Mouse (Mus musculus): ENCODE results near the gene Gas8. TPM values are rescaled to one million over a fixed set of nuclear protein-coding genes. Genes with fewer than 3 reads are reported as not detected.
A peak's percentile ranks its signal among the peaks of the same experiment; 100 is the strongest.
"Not testable (repeated sequence)": the region's sequence is repeated elsewhere in the genome, so short reads cannot be mapped to it uniquely, and the experiment has no call there.

The Gas8 gene
- polyA plus RNA-seq (2012; fragmentation: generic; extraction: Trizol): 25.6 TPM

DNA sequence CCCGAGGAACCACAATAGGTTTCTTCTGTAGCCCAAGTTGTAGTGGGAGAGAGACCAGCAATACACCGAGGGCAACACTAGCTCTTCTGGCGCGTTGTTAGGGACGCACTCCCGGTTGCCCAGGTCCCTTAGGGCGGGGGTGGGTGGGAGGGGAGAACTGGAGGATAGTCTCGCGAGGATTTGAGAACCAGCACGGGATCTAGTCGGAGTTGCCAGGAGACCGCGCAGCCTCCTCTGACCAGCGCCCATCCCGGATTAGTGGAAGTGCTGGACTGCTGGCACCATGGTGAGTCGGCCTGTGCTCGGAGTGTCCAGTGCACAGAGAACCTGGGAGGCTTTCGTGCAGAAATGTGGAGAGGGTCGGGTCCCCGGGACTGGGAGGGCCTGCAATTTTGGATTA, at the start of gene Gas8:
Gas8 (plus strand) TSS at position 168 of the 400 bp plus-strand sequence.
- peak within 1 kb of the TSS; percentile 80 for H3K4me2 ChIP-seq (ENCODE audit: low read depth)
- peak within 1 kb of the TSS; percentile 63 for H3K4me3 ChIP-seq
- H3K36me3 ChIP-seq (ENCODE audit: control insufficient read depth, insufficient read depth): peaks cover 10% of the 10 kb centered on the region
- peak within 1 kb of the TSS; percentile 10 for H3ac ChIP-seq (ENCODE audit: control insufficient read depth, insufficient read length)
- no peaks in the 10 kb centered on the region for H3K27me3 ChIP-seq (ENCODE audit: control insufficient read depth, insufficient read depth, insufficient read length)
- peaks cover 11% of the 10 kb centered on the region for H3K79me2 ChIP-seq (ENCODE audit: control insufficient read depth, insufficient read depth)
- no peak for TF ChIP-seq REST (IDR thresholded peaks at IDR 0.05; ENCODE audit: insufficient read depth, insufficient read length)
- peak; percentile 76 for TF ChIP-seq POLR2AphosphoS2 (IDR thresholded peaks at IDR 0.05; ENCODE audit: insufficient read length, low read depth)
- no peak for TF ChIP-seq MAX (IDR thresholded peaks at IDR 0.05; ENCODE audit: low read depth)
- TF ChIP-seq POLR2A (IDR thresholded peaks at IDR 0.05; ENCODE audit: insufficient read length, low read depth): peak; percentile 87

DNA sequence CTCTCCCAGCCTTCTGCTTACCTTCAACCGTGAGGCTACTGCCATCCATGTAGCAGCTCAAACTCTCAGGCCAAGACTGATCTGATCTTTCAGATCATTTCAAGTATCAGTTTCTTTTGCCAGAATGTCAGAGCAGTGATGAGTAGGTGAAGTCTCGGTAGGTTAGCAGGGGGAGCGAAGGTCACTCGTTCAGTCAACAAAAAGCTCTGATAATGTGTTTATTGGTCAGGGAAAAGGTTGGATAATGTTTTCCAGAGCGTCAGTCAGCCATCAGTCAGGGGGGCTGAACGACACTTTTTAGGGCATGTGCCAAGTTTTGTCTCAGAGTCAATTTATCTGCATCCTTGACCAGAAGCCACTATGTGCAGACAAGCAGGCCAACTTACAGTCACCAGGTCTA, 45.6 kb upstream of the Gas8 start:
- H3ac ChIP-seq (ENCODE audit: control insufficient read depth, insufficient read length); H3K79me2 ChIP-seq (ENCODE audit: control insufficient read depth, insufficient read depth); H3K27me3 ChIP-seq (ENCODE audit: control insufficient read depth, insufficient read depth, insufficient read length); H3K36me3 ChIP-seq (ENCODE audit: control insufficient read depth, insufficient read depth); H3K4me2 ChIP-seq (ENCODE audit: low read depth); H3K4me3 ChIP-seq: not testable (repeated sequence)

DNA sequence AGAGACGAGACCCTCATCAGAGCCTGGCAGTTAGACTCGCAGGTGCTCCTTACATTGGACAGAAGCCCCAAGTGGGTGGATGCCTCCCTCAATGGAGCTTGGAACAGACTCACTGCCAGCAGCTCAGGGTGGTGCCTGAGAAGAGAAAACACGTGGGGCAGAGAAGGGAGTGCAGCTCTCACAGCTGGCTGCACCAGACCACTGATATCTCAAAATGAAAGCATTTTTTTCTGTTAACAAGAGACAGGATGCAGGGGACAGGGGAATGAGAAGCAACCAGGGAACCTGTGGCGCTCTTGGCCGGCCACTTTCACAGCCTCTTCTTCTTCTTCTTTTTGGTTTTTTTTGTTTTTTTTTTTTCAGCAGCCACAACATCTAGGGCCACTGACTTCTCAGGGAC, 44.1 kb upstream of the Gas8 start:
- not testable (repeated sequence) for H3K4me2 ChIP-seq (ENCODE audit: low read depth); H3K4me3 ChIP-seq; H3K36me3 ChIP-seq (ENCODE audit: control insufficient read depth, insufficient read depth); H3K27me3 ChIP-seq (ENCODE audit: control insufficient read depth, insufficient read depth, insufficient read length); H3ac ChIP-seq (ENCODE audit: control insufficient read depth, insufficient read length)
- peaks cover 15% of the 10 kb centered on the region for H3K79me2 ChIP-seq (ENCODE audit: control insufficient read depth, insufficient read depth)

DNA sequence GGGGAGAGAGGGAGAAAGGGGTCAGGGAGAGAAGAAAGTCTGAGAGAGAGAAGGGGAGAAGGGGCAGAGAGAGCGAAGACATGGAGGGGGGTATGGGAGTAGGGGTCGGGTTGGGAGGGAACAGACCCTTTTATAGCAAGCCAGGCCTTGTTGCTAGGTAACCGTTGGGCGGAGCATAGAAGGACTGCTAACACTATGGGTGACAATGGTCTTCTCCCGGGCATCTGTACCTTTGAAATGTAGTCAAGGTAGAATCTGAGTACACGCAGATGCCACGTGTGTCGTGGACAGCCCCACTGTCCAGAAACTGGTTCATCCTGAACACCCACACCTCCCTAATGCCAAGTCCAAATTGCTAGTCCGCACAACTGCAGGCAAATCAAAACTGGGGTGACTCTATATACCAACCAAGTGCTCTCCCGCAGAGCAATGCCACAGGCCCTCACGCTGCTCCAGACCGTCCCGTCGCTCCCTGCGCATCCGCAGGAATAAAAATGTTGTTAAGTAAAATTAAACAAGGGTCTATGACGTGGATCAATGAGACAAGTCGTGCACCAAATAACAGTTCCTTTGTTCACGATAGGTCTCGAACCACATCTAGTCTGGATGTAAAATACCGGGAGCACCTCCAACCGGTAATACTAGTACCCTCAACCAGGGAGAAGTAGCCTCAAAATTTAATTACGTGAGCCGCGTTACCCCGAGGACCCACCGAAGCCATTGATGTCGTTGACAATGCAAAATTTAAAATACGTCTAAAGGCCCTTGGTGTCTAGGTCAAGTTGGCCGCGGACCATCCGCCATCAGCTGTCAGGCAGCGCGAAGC, 41.5 kb upstream of the Gas8 start:
- no peaks in the 10 kb centered on the region for H3K27me3 ChIP-seq (ENCODE audit: control insufficient read depth, insufficient read depth, insufficient read length)
- peak overlapping the region; percentile 55 for H3K4me3 ChIP-seq
- TF ChIP-seq E2F4 (IDR thresholded peaks at IDR 0.05; ENCODE audit: insufficient read depth) (no peak), MYOG (IDR thresholded peaks at IDR 0.05; ENCODE audit: control insufficient read depth in 1 of 3, insufficient read depth in 1 of 3, insufficient read length in 2 of 3, low read depth in 2 of 3) (no peak), MAX (IDR thresholded peaks at IDR 0.05; ENCODE audit: low read depth) (no peak), POLR2AphosphoS2 (IDR thresholded peaks at IDR 0.05; ENCODE audit: insufficient read length, low read depth) (no peak), SRF (IDR thresholded peaks at IDR 0.05; ENCODE audit: control insufficient read depth, insufficient read length, low read depth) (no peak), REST (IDR thresholded peaks at IDR 0.05; ENCODE audit: insufficient read depth, insufficient read length) (no peak), USF1 (IDR thresholded peaks at IDR 0.05; ENCODE audit: low read depth) (no peak), TCF12 (IDR thresholded peaks at IDR 0.05; ENCODE audit: insufficient read depth, poor library complexity, severe bottlenecking) (no peak), CEBPB (IDR thresholded peaks at IDR 0.05; ENCODE audit: insufficient read depth, poor library complexity, severe bottlenecking) (no peak), TCF3 (IDR thresholded peaks at IDR 0.05; ENCODE audit: insufficient read length, low read depth) (no peak), POLR2A (IDR thresholded peaks at IDR 0.05; ENCODE audit: insufficient read length, low read depth) (no peak), MYOD1 (IDR thresholded peaks at IDR 0.05; ENCODE audit: control insufficient read depth in 1 of 3, insufficient read length in 2 of 3, low read depth in 2 of 3) (no peak)
- peaks cover 23% of the 10 kb centered on the region for H3K79me2 ChIP-seq (ENCODE audit: control insufficient read depth, insufficient read depth)
- peaks cover 13% of the 10 kb centered on the region for H3K36me3 ChIP-seq (ENCODE audit: control insufficient read depth, insufficient read depth)
- peak overlapping the region; percentile 34 for H3ac ChIP-seq (ENCODE audit: control insufficient read depth, insufficient read length)
- peak overlapping the region; percentile 80 for H3K4me2 ChIP-seq (ENCODE audit: low read depth)

DNA sequence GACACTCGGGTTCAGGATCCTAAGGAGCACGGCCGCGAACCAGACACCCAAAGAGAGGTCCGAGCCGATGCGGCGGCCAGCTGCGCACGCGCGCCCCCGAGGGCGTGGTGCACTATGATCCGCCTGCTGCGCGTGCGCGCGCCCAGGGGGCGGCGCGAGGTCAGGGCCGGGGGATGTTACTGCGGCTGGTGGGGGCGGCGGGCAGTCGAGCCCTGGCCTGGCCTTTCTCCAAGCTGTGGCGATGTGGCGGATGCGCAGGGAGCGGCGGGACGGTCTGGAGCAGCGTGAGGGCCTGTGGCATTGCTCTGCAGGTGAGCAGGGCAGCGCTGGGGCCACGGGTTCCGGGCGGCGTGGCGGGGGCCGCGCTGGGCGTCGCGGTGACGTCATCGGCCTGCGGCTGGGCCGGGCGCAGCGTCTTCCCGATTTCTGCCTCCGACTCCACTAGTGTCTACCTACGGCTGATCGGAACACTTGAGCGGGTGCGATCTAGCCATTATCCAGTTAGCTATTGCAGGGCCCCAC, 40.8 kb upstream of the Gas8 start, which contains the start of gene Afg3l1:
Afg3l1 (plus strand) TSS at position 167 of the 522 bp plus-strand sequence.
- Histone ChIP-seq H3K4me2 (ENCODE audit: low read depth) (peak within 1 kb of the TSS; percentile 88), H3K36me3 (ENCODE audit: control insufficient read depth, insufficient read depth) (peaks cover 14% of the 10 kb centered on the region), H3K79me2 (ENCODE audit: control insufficient read depth, insufficient read depth) (peaks cover 23% of the 10 kb centered on the region), H3ac (ENCODE audit: control insufficient read depth, insufficient read length) (peak within 1 kb of the TSS; percentile 34), H3K27me3 (ENCODE audit: control insufficient read depth, insufficient read depth, insufficient read length) (no peaks in the 10 kb centered on the region), H3K4me3 (peak within 1 kb of the TSS; percentile 55)
- TF ChIP-seq MYOD1 (IDR thresholded peaks at IDR 0.05; ENCODE audit: control insufficient read depth in 1 of 3, insufficient read length in 2 of 3, low read depth in 2 of 3) (peak in 1 of 3 experiments; percentile 15), CEBPB (IDR thresholded peaks at IDR 0.05; ENCODE audit: insufficient read depth, poor library complexity, severe bottlenecking) (no peak), SRF (IDR thresholded peaks at IDR 0.05; ENCODE audit: control insufficient read depth, insufficient read length, low read depth) (peak; percentile 23), POLR2A (IDR thresholded peaks at IDR 0.05; ENCODE audit: insufficient read length, low read depth) (peak; percentile 82), TCF3 (IDR thresholded peaks at IDR 0.05; ENCODE audit: insufficient read length, low read depth) (no peak), MAX (IDR thresholded peaks at IDR 0.05; ENCODE audit: low read depth) (no peak), REST (IDR thresholded peaks at IDR 0.05; ENCODE audit: insufficient read depth, insufficient read length) (no peak), USF1 (IDR thresholded peaks at IDR 0.05; ENCODE audit: low read depth) (no peak), E2F4 (IDR thresholded peaks at IDR 0.05; ENCODE audit: insufficient read depth) (no peak), MYOG (IDR thresholded peaks at IDR 0.05; ENCODE audit: control insufficient read depth in 1 of 3, insufficient read depth in 1 of 3, insufficient read length in 2 of 3, low read depth in 2 of 3) (peak in 2 of 3 experiments; percentile 4 to 30), TCF12 (IDR thresholded peaks at IDR 0.05; ENCODE audit: insufficient read depth, poor library complexity, severe bottlenecking) (no peak), POLR2AphosphoS2 (IDR thresholded peaks at IDR 0.05; ENCODE audit: insufficient read length, low read depth) (peak; percentile 73)

All from myocyte (in vitro differentiated cells).